Mouse (Mus musculus) CH12.LX (cell line): ENCODE data around the gene Shbg. TPM values are rescaled to one million over a fixed set of nuclear protein-coding genes. Genes with fewer than 3 reads are reported as not detected.
A peak's percentile ranks its signal among the peaks of the same experiment; 100 is the strongest.

Experiments used
- DNase-seq: peaks from one replicate; pipeline ENCODE4 v3.0.0-alpha.2; 2013; ENCODE audit errors: extremely low read depth
- H3K27ac ChIP-seq: 2 replicates; pipeline ENCODE4 v1.5.1; 2012; ENCODE audit warnings: low read depth, mild to moderate bottlenecking, control low read depth, moderate library complexity; ENCODE audit not compliant: insufficient read depth
- H3K27me3 ChIP-seq: replicated peaks from 2 replicates; pipeline ENCODE3; 2012; ENCODE audit warnings: inconsistent platforms
- H3K36me3 ChIP-seq, 2 experiments: replicated peaks in 1 of 2; 2 replicates each; pipeline versions ENCODE3 to v1.6.1; 2012; ENCODE audit warnings: inconsistent platforms in 1 of 2, low read length in 1 of 2, mild to moderate bottlenecking in 1 of 2, mixed read lengths in 1 of 2, moderate library complexity in 1 of 2; ENCODE audit not compliant: control insufficient read depth in 1 of 2, insufficient read depth in 1 of 2
- H3K4me1 ChIP-seq, 2 experiments: 2 replicates each; pipeline ENCODE4 v1.6.1; 2012; ENCODE audit warnings: inconsistent platforms in 1 of 2, moderate library complexity in 1 of 2; ENCODE audit not compliant: insufficient read depth in 2 of 2, control insufficient read depth in 1 of 2
- H3K4me2 ChIP-seq: 2 replicates; pipeline ENCODE4 v1.6.1; 2012; ENCODE audit warnings: low read depth, mild to moderate bottlenecking, control low read depth; ENCODE audit not compliant: poor library complexity, insufficient read depth, severe bottlenecking
- H3K4me3 ChIP-seq, 3 experiments: fragments of 150-350 bp in 1 of 3; sonication (generic) in 1 of 3; replicated peaks in 1 of 3; 2 replicates each; pipeline versions ENCODE3 to v1.5.1; 2011 to 2012; ENCODE audit warnings: low read depth in 2 of 3, low read length in 2 of 3, mild to moderate bottlenecking in 2 of 3, moderate library complexity in 2 of 3, control low read depth in 1 of 3, improper control_type of control experiment in 1 of 3, inconsistent platforms in 1 of 3, mixed read lengths in 1 of 3; ENCODE audit not compliant: poor library complexity in 1 of 3
- H3K79me2 ChIP-seq: replicated peaks from 2 replicates; pipeline ENCODE4 v1.6.1; 2012; ENCODE audit warnings: mild to moderate bottlenecking, moderate library complexity; ENCODE audit not compliant: control insufficient read depth, poor library complexity, insufficient read depth, severe bottlenecking; ENCODE audit errors: extremely low read depth
- H3K9ac ChIP-seq: 2 replicates; pipeline ENCODE4 v1.6.1; 2012; ENCODE audit warnings: low read depth, mild to moderate bottlenecking, control low read depth, moderate library complexity; ENCODE audit not compliant: insufficient read depth
- H3K9me3 ChIP-seq: replicated peaks from 2 replicates; pipeline ENCODE3; 2012; ENCODE audit warnings: low read length, inconsistent platforms, mixed read lengths
- BHLHE40 ChIP-seq: IDR thresholded peaks from 2 replicates; pipeline ENCODE4 v1.6.1; 2011; ENCODE audit warnings: mild to moderate bottlenecking, low read depth, low read length, improper control_type of control experiment
- CHD1 ChIP-seq: IDR thresholded peaks from 2 replicates; pipeline ENCODE4 v1.6.1; 2012; ENCODE audit warnings: low read depth, low read length, improper control_type of control experiment, inconsistent platforms
- CHD2 ChIP-seq: IDR thresholded peaks from 2 replicates; pipeline ENCODE4 v1.6.1; 2011; ENCODE audit warnings: low read length, improper control_type of control experiment
- CTCF ChIP-seq, 2 experiments: IDR thresholded peaks in 1 of 2; conservative IDR thresholded peaks in 1 of 2; 2 replicates each; pipeline ENCODE4 v1.5.1; 2011 to 2012; ENCODE audit warnings: low read depth in 2 of 2, low read length in 2 of 2, improper control_type of control experiment in 1 of 2, inconsistent platforms in 1 of 2, mild to moderate bottlenecking in 1 of 2, moderate library complexity in 1 of 2
- E2F4 ChIP-seq: IDR thresholded peaks from 2 replicates; pipeline ENCODE4 v1.6.1; 2011; ENCODE audit warnings: low read depth, low read length, improper control_type of control experiment; ENCODE audit not compliant: insufficient replicate concordance
- ELF1 ChIP-seq: IDR thresholded peaks from 2 replicates; pipeline ENCODE4 v1.6.1; 2014; ENCODE audit warnings: low read depth, mild to moderate bottlenecking, inconsistent platforms, low read length, improper control_type of control experiment
- EP300 ChIP-seq: IDR thresholded peaks from 2 replicates; pipeline ENCODE4 v1.6.1; 2011; ENCODE audit warnings: low read length, improper control_type of control experiment
- ETS1 ChIP-seq: conservative IDR thresholded peaks from 2 replicates; pipeline ENCODE4 v1.6.1; 2012; ENCODE audit warnings: low read depth, mild to moderate bottlenecking, inconsistent platforms, low read length, improper control_type of control experiment, moderate library complexity
- GABPA ChIP-seq: IDR thresholded peaks from 2 replicates; pipeline ENCODE4 v1.6.1; 2012; ENCODE audit warnings: low read depth, low read length, improper control_type of control experiment, inconsistent platforms; ENCODE audit not compliant: insufficient replicate concordance
- HCFC1 ChIP-seq: IDR thresholded peaks from 2 replicates; pipeline ENCODE4 v1.6.1; 2012; ENCODE audit warnings: low read depth, mild to moderate bottlenecking, inconsistent platforms, low read length, improper control_type of control experiment
- JUND ChIP-seq: conservative IDR thresholded peaks from 2 replicates; pipeline ENCODE4 v1.6.1; 2011; ENCODE audit warnings: low read depth, low read length, improper control_type of control experiment
- KAT2A ChIP-seq: IDR thresholded peaks from 2 replicates; pipeline ENCODE4 v1.6.1; 2012; ENCODE audit warnings: low read length, improper control_type of control experiment, inconsistent platforms; ENCODE audit not compliant: insufficient replicate concordance
- MAFK ChIP-seq: IDR thresholded peaks from 2 replicates; pipeline ENCODE4 v1.6.1; 2011; ENCODE audit warnings: low read length, improper control_type of control experiment; ENCODE audit not compliant: insufficient replicate concordance
- MAZ ChIP-seq: IDR thresholded peaks from 2 replicates; pipeline ENCODE4 v1.6.1; 2012; ENCODE audit warnings: low read depth, mild to moderate bottlenecking, inconsistent platforms, low read length, improper control_type of control experiment, moderate library complexity
- MEF2A ChIP-seq: IDR thresholded peaks from 2 replicates; pipeline ENCODE4 v1.6.1; 2014; ENCODE audit warnings: low read depth, mild to moderate bottlenecking, inconsistent platforms, low read length, improper control_type of control experiment, borderline replicate concordance
- MXI1 ChIP-seq: IDR thresholded peaks from 2 replicates; pipeline ENCODE4 v1.6.1; 2011; ENCODE audit warnings: mild to moderate bottlenecking, low read depth, low read length, improper control_type of control experiment
- NELFE ChIP-seq: IDR thresholded peaks from 2 replicates; pipeline ENCODE4 v1.6.1; 2011; ENCODE audit warnings: low read depth, low read length, improper control_type of control experiment
- NRF1 ChIP-seq: IDR thresholded peaks from 2 replicates; pipeline ENCODE4 v1.6.1; 2014; ENCODE audit warnings: low read depth, mild to moderate bottlenecking, inconsistent platforms, low read length, improper control_type of control experiment, moderate library complexity
- PAX5 ChIP-seq: IDR thresholded peaks from 2 replicates; pipeline ENCODE4 v1.6.1; 2012; ENCODE audit warnings: low read length, inconsistent platforms, mixed read lengths
- POLR2A ChIP-seq: IDR thresholded peaks from 2 replicates; pipeline ENCODE4 v1.6.1; 2011; ENCODE audit warnings: low read depth, mild to moderate bottlenecking, improper control_type of control experiment, low read length
- RAD21 ChIP-seq: IDR thresholded peaks from 2 replicates; pipeline ENCODE4 v1.6.1; 2011; ENCODE audit warnings: low read depth, mild to moderate bottlenecking, low read length, improper control_type of control experiment, moderate library complexity
- SIN3A ChIP-seq: IDR thresholded peaks from 2 replicates; pipeline ENCODE4 v1.6.1; 2012; ENCODE audit warnings: low read length, improper control_type of control experiment, inconsistent platforms
- SMC3 ChIP-seq: IDR thresholded peaks from 2 replicates; pipeline ENCODE4 v1.6.1; 2011; ENCODE audit warnings: low read depth, low read length, improper control_type of control experiment
- TBP ChIP-seq: conservative IDR thresholded peaks from 2 replicates; pipeline ENCODE4 v1.6.1; 2011; ENCODE audit warnings: low read depth, low read length, improper control_type of control experiment
- UBTF ChIP-seq: IDR thresholded peaks from 2 replicates; pipeline ENCODE4 v1.6.1; 2012; ENCODE audit warnings: low read depth, mild to moderate bottlenecking, inconsistent platforms, low read length, improper control_type of control experiment, moderate library complexity
- USF1 ChIP-seq: IDR thresholded peaks from 2 replicates; pipeline ENCODE4 v1.6.1; 2014; ENCODE audit warnings: low read depth, mild to moderate bottlenecking, inconsistent platforms, low read length, improper control_type of control experiment
- USF2 ChIP-seq: conservative IDR thresholded peaks from 2 replicates; pipeline ENCODE4 v1.6.1; 2011; ENCODE audit warnings: low read depth, low read length, improper control_type of control experiment
- ZC3H11A ChIP-seq: IDR thresholded peaks from 2 replicates; pipeline ENCODE4 v1.6.1; 2012; ENCODE audit warnings: low read depth, mild to moderate bottlenecking, inconsistent platforms, low read length, improper control_type of control experiment
- ZKSCAN1 ChIP-seq: IDR thresholded peaks from 2 replicates; pipeline ENCODE4 v1.6.1; 2012; ENCODE audit warnings: low read depth, inconsistent platforms, low read length, improper control_type of control experiment, borderline replicate concordance
- ZMIZ1 ChIP-seq: IDR thresholded peaks from 2 replicates; pipeline ENCODE4 v1.6.1; 2012; ENCODE audit warnings: low read depth, mild to moderate bottlenecking, inconsistent platforms, low read length, improper control_type of control experiment
- ZNF384 ChIP-seq: IDR thresholded peaks from 2 replicates; pipeline ENCODE4 v1.6.1; 2012; ENCODE audit warnings: low read depth, low read length, improper control_type of control experiment, inconsistent platforms
- dilution Hi-C: fragments of 300-500 bp; cut with MboI; formaldehyde crosslinking; loops from 2 replicates; pipeline ENCODE4 v1.14.3; 2020; ENCODE audit warnings: low sequenced_read_pairs; ENCODE audit not compliant: extremely low pct_unique_long_range_greater_than_20kb, extremely low pct_ligation_motif_present
- in situ Hi-C: fragments of 300-500 bp; cut with MboI; formaldehyde crosslinking; loops from 3 replicates; pipeline ENCODE4 v1.14.3; 2019; ENCODE audit warnings: low sequenced_read_pairs, low pct_ligation_motif_present, low pct_unique_long_range_greater_than_20kb, mixed read lengths
- polyA plus RNA-seq: library from polyadenylated mRNA; unstranded; fragments of >175 nt; gene quantifications from 2 replicates; pipeline ENCODE4 v1.2.1, GENCODE M21; 2012; ENCODE audit warnings: low read depth; ENCODE audit not compliant: insufficient read length
- total RNA-seq, 2 experiments: library from RNA; depleted of rRNA; stranded (reverse); fragments of 300-350 nt in 1 of 2; fragments of >200 nt in 1 of 2; gene quantifications; 2 replicates each; pipeline ENCODE4 v1.2.3; 2012 to 2014

The Shbg gene
- total and polyA plus RNA-seq, 3 experiments, result not detected

GRCm38 (mm10) chr11:69581814-69582213, 35.9 kb downstream of the Shbg start:
- H3K36me3 ChIP-seq, result peaks cover 20 to 50% of the 10 kb centered on the region in 2 experiments
- DNase-seq, result no peak
- peak overlapping the region; percentile 82 for H3K9ac ChIP-seq
- peak overlapping the region; percentile 81 to 99 (median 95) for H3K4me3 ChIP-seq
- H3K9me3 ChIP-seq, result no peaks in the 10 kb centered on the region
- no peak overlapping the region for H3K27ac ChIP-seq
- TF ChIP-seq ZKSCAN1, result no peak
- 0 out of 2 replicates have a peak, but pooled peaks have one; percentile 5 for TF ChIP-seq EP300
- 0 out of 2 replicates have a peak, but pooled peaks have one; percentile 37 for TF ChIP-seq ZNF384
- TF ChIP-seq, all 38 proteins: peak for 2
- dilution Hi-C loops (no loop called here), in situ Hi-C loops (no loop called here)
- Histone ChIP-seq H3K27me3 (no peaks in the 10 kb centered on the region), H3K4me1 (peaks cover 16 to 61% of the 10 kb centered on the region in 2 experiments), H3K79me2 (peaks cover 84% of the 10 kb centered on the region), H3K4me2 (peak overlapping the region; percentile 96)

- H3K9ac ChIP-seq, result peak overlapping the region; percentile 99
- H3K36me3 ChIP-seq, result peaks cover 19 to 48% of the 10 kb centered on the region in 2 experiments
- no peaks in the 10 kb centered on the region for H3K9me3 ChIP-seq
- dilution Hi-C loops (no loop called here), in situ Hi-C loops (no loop called here)
- peaks cover 84% of the 10 kb centered on the region for H3K79me2 ChIP-seq
- peaks cover 19 to 61% of the 10 kb centered on the region in 2 experiments for H3K4me1 ChIP-seq
- peak overlapping the region; percentile 89 for H3K27ac ChIP-seq
- H3K4me3 ChIP-seq, result peak overlapping the region; percentile 81 to 99 (median 95)
- peak overlapping the region; percentile 96; the same call in 1 of the 2 replicates for H3K4me2 ChIP-seq
- peak; percentile 94 for DNase-seq
- H3K27me3 ChIP-seq, result no peaks in the 10 kb centered on the region
- TF ChIP-seq TBP, result peak; percentile 82; the same call in 1 of the 2 replicates
- no peak; the same call in none of the 2 replicates for TF ChIP-seq UBTF
- TF ChIP-seq MAFK, result no peak
- TF ChIP-seq SIN3A, result peak; percentile 97
- TF ChIP-seq NRF1, result no peak
- TF ChIP-seq MAZ, result no peak
- peak; percentile 86 for TF ChIP-seq ELF1
- peak; percentile 62; the same call in 1 of the 2 replicates for TF ChIP-seq ZMIZ1
- no peak; the same call in 1 of the 2 replicates for TF ChIP-seq ETS1
- no peak for TF ChIP-seq ZC3H11A
- no peak; the same call in none of the 2 replicates for TF ChIP-seq POLR2A
- TF ChIP-seq RAD21, result no peak
- no peak; the same call in 1 of the 2 replicates for TF ChIP-seq GABPA
- TF ChIP-seq USF1, result no peak
- peak; percentile 85 for TF ChIP-seq MXI1
- TF ChIP-seq MEF2A, result peak; percentile 63
- peak; percentile 13; the same call in 1 of the 2 replicates for TF ChIP-seq NELFE
- no peak for TF ChIP-seq CHD2
- peak; percentile 57; the same call in 1 of the 2 replicates for TF ChIP-seq EP300
- TF ChIP-seq JUND, result no peak
- TF ChIP-seq PAX5, result no peak
- peak; percentile 3; the same call in 1 of the 2 replicates for TF ChIP-seq BHLHE40
- peak; percentile 87 for TF ChIP-seq HCFC1
- TF ChIP-seq KAT2A, result peak; percentile 83; the same call in 1 of the 2 replicates
- peak; percentile 84; the same call in 1 of the 2 replicates for TF ChIP-seq E2F4
- no peak for TF ChIP-seq ZKSCAN1
- no peak for TF ChIP-seq USF2
- no peak for TF ChIP-seq SMC3
- peak; percentile 98 for TF ChIP-seq CHD1
- TF ChIP-seq CTCF (conservative IDR thresholded peaks at IDR 0.05 in 1 of 2, IDR thresholded peaks at IDR 0.05 in 1 of 2; ENCODE audit: low read depth in 2 of 2, low read length in 2 of 2), result no peak
Measured at GRCm38 (mm10) chr11:69581147-69581688, 36.5 kb downstream of the Shbg start.
